Mouse (Mus musculus) lung, postnatal 0 days (tissue): ENCODE results near the gene Rabac1. TPM values are rescaled to one million over a fixed set of nuclear protein-coding genes. Genes with fewer than 3 reads are reported as not detected.

Experiments used
- ATAC-seq: fragments of 200-750 bp; cut with Nextera tagmentation; 2 replicates; pipeline ENCODE4 v1.8.0; 2017; ENCODE audit warnings: moderate library complexity
- DNase-seq: peaks from one replicate; pipeline ENCODE4 v3.0.0-alpha.2; 2016; ENCODE audit warnings: low spot score
- H3K27ac ChIP-seq: fragments of 300-500 bp; sonication (generic); 2 replicates; pipeline ENCODE4 v1.5.1; 2014; ENCODE audit warnings: antibody characterized with exemption, mild to moderate bottlenecking, low read length, mixed read lengths
- H3K27me3 ChIP-seq: fragments of 300-500 bp; sonication (generic); replicated peaks from 2 replicates; pipeline ENCODE4 v1.6.1; 2014; ENCODE audit warnings: low read length, mixed read lengths; ENCODE audit not compliant: insufficient read depth
- H3K36me3 ChIP-seq: fragments of 300-500 bp; sonication (generic); 2 replicates; pipeline ENCODE4 v1.6.1; 2014; ENCODE audit warnings: low read length, mixed read lengths; ENCODE audit not compliant: insufficient read depth
- H3K4me1 ChIP-seq: fragments of 300-500 bp; sonication (generic); 2 replicates; pipeline ENCODE4 v1.6.1; 2014; ENCODE audit warnings: antibody characterized with exemption, low read depth, low read length, mixed read lengths; ENCODE audit not compliant: insufficient read depth
- H3K4me2 ChIP-seq: fragments of 300-500 bp; sonication (generic); replicated peaks from 2 replicates; pipeline ENCODE4 v1.6.1; 2014; ENCODE audit warnings: low read depth, mild to moderate bottlenecking, low read length, moderate library complexity, mixed read lengths
- H3K4me3 ChIP-seq: fragments of 300-500 bp; sonication (generic); 2 replicates; pipeline ENCODE4 v1.5.1; 2014; ENCODE audit warnings: low read depth, low read length
- H3K9ac ChIP-seq: fragments of 300-500 bp; sonication (generic); replicated peaks from 2 replicates; pipeline ENCODE4 v1.6.1; 2014; ENCODE audit warnings: low read depth, mild to moderate bottlenecking
- H3K9me3 ChIP-seq: fragments of 300-500 bp; sonication (generic); 2 replicates; pipeline ENCODE4 v1.6.1; 2016; ENCODE audit warnings: low read length, mixed read lengths
- CTCF ChIP-seq: IDR thresholded peaks from 2 replicates; pipeline ENCODE4 v1.5.1; 2016; ENCODE audit warnings: antibody characterized with exemption, mild to moderate bottlenecking
- EP300 ChIP-seq: IDR thresholded peaks from 2 replicates; pipeline ENCODE4 v1.6.1; 2016; ENCODE audit warnings: antibody characterized with exemption, mild to moderate bottlenecking, control low read depth
- WGBS: fragments of 180-500 bp; shearing (Covaris S2); extraction: QIAGEN DNeasy Blood & Tissue Kit; methylation state at CpG from one replicate; pipeline ENCODE4 v1.1.7; 2014; 5-methylcytosine and 5-hydroxymethylcytosine counted together
- polyA plus RNA-seq: library from polyadenylated mRNA; unstranded; fragments of >200 nt; fragmentation: Nextera tagmentation; extraction: Ambion mirVana; gene quantifications from 2 replicates; pipeline ENCODE4 v1.2.1, GENCODE M21; 2015

The Rabac1 gene
- 488 and 561 TPM in 2 replicates for polyA plus RNA-seq

GRCm38 (mm10) chr7:24971972-24972893, at the start of gene Rabac1:
Gene Rabac1, minus strand, starts transcription at chr7:24972754.
- ATAC-seq (peak; percentile 95), DNase-seq (peak; percentile 99)
- H3K4me3 ChIP-seq: peak within 1 kb of the TSS; percentile 76
- WGBS: under 1% methylated on average over 44 of the region's 45 CpGs
- H3K9ac ChIP-seq: peak within 1 kb of the TSS; percentile 84
- H3K27ac ChIP-seq: peak within 1 kb of the TSS; percentile 95
- no peaks in the 10 kb centered on the region for H3K9me3 ChIP-seq
- no peaks in the 10 kb centered on the region for H3K27me3 ChIP-seq
- H3K4me1 ChIP-seq: 0 out of 2 replicates have a peak, but pooled peaks cover 7% of the 10 kb centered on the region
- TF ChIP-seq EP300: no peak
- peak; percentile 72 for TF ChIP-seq CTCF
- peak within 1 kb of the TSS; percentile 68 for H3K4me2 ChIP-seq
- H3K36me3 ChIP-seq: no peaks in the 10 kb centered on the region

- 62% methylated on average over 7 of the region's 7 CpGs for WGBS
- no peak for DNase-seq
- Histone ChIP-seq H3K27ac (no peak overlapping the region), H3K4me3 (no peak overlapping the region), H3K9ac (no peak overlapping the region), H3K9me3 (no peaks in the 10 kb centered on the region), H3K4me2 (no peak overlapping the region), H3K27me3 (peaks cover 47% of the 10 kb centered on the region), H3K4me1 (no peaks in the 10 kb centered on the region), H3K36me3 (no peaks in the 10 kb centered on the region)
- TF ChIP-seq EP300: no peak
- TF ChIP-seq CTCF: no peak
- no peak for ATAC-seq
Measured at GRCm38 (mm10) chr7:25011592-25011991, 39.0 kb upstream of the Rabac1 start.

GRCm38 (mm10) chr7:25010090-25010913, 37.7 kb upstream of the Rabac1 start:
- 6% methylated on average over 65 of the region's 97 CpGs for WGBS
- no peaks in the 10 kb centered on the region for H3K4me1 ChIP-seq
- H3K27ac ChIP-seq: no peak overlapping the region
- peaks cover 57% of the 10 kb centered on the region for H3K27me3 ChIP-seq
- no peaks in the 10 kb centered on the region for H3K36me3 ChIP-seq
- peak overlapping the region; percentile 56 for H3K4me2 ChIP-seq
- H3K9ac ChIP-seq: no peak overlapping the region
- no peaks in the 10 kb centered on the region for H3K9me3 ChIP-seq
- ATAC-seq (no peak; the same call in 1 of the 2 replicates), DNase-seq (peak; percentile 27)
- no peak for TF ChIP-seq EP300
- peak; percentile 67 for TF ChIP-seq CTCF
- peak overlapping the region; percentile 28 for H3K4me3 ChIP-seq

GRCm38 (mm10) chr7:25009099-25009700, 36.6 kb upstream of the Rabac1 start:
- no peaks in the 10 kb centered on the region for H3K36me3 ChIP-seq
- no peak overlapping the region for H3K27ac ChIP-seq
- no peak for DNase-seq
- TF ChIP-seq CTCF (no peak), EP300 (no peak)
- H3K4me2 ChIP-seq: no peak overlapping the region
- 13% methylated on average over 20 of the region's 20 CpGs for WGBS
- peaks cover 59% of the 10 kb centered on the region for H3K27me3 ChIP-seq
- ATAC-seq: no peak
- H3K9ac ChIP-seq: no peak overlapping the region
- H3K9me3 ChIP-seq: no peaks in the 10 kb centered on the region
- H3K4me1 ChIP-seq: no peaks in the 10 kb centered on the region
- no peak overlapping the region for H3K4me3 ChIP-seq

GRCm38 (mm10) chr7:25008635-25009034, 36.1 kb upstream of the Rabac1 start:
- ATAC-seq: peak; percentile 45; the same call in 1 of the 2 replicates
- peak; percentile 63 for DNase-seq

More at GRCm38 (mm10) chr7:25008635-25009034, 36.1 kb upstream of the Rabac1 start:
- no peaks in the 10 kb centered on the region for H3K4me1 ChIP-seq
- H3K9me3 ChIP-seq: no peaks in the 10 kb centered on the region
- peaks cover 59% of the 10 kb centered on the region for H3K27me3 ChIP-seq
- H3K9ac ChIP-seq: no peak overlapping the region
- H3K27ac ChIP-seq: no peak overlapping the region
- TF ChIP-seq CTCF (no peak), EP300 (no peak)
- 6% methylated on average over 16 of the region's 17 CpGs for WGBS
- H3K36me3 ChIP-seq: no peaks in the 10 kb centered on the region
- H3K4me3 ChIP-seq: no peak overlapping the region
- H3K4me2 ChIP-seq: no peak overlapping the region
